Mouse (Mus musculus): ENCODE measurements at regions not wholly inside any gene's neighbourhood (a gene's known extent, or its start where the extent isn't known, plus 50 kb on each side); places are given as distances from the start of the nearest gene placed in this dataset.
A peak's percentile ranks its signal among the peaks of the same experiment; 100 is the strongest.

DNA sequence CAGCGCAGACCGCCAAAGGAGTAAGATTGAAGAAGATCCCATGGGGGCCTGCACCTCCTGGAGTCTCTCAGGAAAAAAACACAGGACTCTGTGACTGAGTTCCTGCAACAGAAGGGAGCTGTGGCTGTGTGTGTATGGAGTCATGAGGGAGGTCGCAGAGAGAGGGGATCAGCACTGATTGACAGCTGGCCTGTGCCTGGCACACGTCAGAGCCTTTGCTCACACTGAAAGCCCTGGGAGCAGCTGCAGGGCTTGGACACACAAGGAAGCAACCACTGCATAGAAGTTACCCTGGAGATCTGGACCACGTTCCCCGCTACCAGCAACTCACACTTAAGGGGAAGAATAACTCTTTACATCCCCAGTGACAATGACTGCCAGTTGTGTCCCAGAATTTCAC, 92.3 kb upstream of the Lgalsl start:
- no peak for DNase-seq (ENCODE audit: low spot score)

DNA sequence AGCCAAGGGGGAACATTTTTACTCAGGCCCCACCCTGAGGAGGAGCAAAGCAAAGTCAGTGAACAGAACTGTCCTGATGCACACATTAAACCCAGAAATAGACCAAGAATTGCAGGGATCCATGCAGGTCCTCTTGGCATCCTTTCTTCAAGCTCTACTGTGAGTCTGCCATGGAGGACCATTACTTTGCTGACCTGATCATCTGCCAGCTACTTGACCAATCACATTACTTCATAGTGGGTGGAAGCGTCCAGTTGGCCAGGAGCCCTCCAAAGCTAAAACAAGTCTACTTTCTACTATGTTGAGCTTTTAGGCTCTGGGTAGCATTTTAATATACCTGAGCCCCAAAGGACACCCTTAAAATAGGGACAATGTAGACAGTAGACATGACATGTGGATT, 98.6 kb upstream of the Lgalsl start:
- DNase-seq (ENCODE audit: low spot score): no peak

DNA sequence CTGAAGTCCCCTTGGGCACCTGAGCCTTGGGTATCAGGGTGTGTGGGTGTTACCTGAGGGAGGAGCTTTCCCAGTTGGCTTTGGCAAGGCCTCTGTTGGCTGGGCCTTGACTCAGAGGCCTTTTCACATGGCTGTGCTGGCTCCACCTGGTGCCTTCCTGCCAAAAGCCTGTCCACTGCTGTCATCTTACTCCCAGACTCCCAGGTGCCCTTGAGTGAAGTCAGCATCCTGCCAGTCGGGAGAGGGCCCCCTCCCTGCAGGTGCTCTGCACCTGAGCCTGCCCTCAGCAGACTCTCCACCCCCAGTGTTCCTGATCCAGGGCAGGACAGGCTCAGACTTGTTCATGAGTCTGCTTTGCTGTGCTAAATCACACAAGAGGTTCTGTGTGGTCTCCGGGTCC, 99.2 kb upstream of the Lgalsl start:
- no peak for DNase-seq (ENCODE audit: low spot score)

GRCm38 (mm10) chr11:20930573-20930972, 99.7 kb upstream of the Lgalsl start:
- DNase-seq (ENCODE audit: low spot score): no peak

GRCm38 (mm10) chr11:20934191-20935062, 103.6 kb upstream of the Lgalsl start:
- DNase-seq (ENCODE audit: low spot score): no peak

DNA sequence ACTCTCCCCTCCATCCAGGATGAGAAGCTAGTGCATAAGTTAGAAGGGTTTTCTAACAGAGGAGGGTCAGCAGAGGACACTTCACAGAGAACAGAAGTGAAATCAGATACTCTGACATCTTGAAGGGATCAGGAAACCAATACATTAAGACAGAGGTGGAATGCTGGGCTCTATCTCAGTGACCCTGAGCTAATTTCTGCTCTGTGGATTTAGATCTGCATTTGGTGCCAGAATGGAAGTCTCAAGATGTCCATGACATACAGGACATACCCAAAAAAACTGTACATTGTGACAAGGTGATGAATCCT, 104.2 kb upstream of the Lgalsl start:
- no peak for DNase-seq (ENCODE audit: low spot score)

DNA sequence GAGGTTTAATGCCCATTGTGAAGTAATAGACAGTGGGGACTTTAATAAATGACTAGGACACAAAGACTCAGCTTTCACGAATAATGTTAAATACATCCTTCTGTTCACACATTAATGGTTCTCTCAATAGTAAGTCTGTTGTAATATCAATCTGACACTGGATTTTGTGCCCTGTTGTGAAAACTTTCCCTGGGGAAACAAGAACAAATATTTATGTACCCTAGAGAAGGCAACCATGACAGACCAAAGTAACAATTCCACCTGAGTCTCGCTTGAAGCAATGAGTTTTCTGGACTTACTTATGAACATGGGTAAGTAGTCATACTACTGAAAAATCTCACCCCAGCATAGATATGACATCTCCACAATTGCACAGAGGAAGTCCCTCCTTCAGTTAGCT, 105.1 kb upstream of the Lgalsl start:
- no peak for DNase-seq (ENCODE audit: low spot score)

- DNase-seq (ENCODE audit: low spot score): no peak
Observed at GRCm38 (mm10) chr11:20936996-20937395, 106.1 kb upstream of the Lgalsl start.

DNA sequence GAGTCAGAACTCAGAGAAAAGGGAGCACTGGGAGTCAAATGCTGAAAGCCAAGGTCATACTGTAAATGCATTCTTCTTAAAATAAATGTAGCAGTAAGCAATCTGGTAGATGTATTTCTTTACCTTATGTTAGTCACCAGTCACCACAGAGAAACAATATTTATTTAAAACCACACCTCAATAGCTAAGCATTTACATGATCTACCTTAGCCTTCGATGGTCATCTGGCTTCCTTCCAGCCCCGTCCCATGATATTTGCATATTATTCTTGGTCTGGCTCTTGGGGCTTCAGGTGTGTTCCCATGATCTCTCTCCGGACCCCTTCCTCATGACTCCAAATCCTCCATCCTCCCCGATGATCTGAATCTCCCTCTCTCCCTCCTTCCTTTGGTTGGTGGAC, 107.1 kb upstream of the Lgalsl start:
- DNase-seq (ENCODE audit: low spot score): no peak

- no peak for DNase-seq (ENCODE audit: low spot score)
Observed at GRCm38 (mm10) chr11:20939644-20940043, 108.8 kb upstream of the Lgalsl start.

DNA sequence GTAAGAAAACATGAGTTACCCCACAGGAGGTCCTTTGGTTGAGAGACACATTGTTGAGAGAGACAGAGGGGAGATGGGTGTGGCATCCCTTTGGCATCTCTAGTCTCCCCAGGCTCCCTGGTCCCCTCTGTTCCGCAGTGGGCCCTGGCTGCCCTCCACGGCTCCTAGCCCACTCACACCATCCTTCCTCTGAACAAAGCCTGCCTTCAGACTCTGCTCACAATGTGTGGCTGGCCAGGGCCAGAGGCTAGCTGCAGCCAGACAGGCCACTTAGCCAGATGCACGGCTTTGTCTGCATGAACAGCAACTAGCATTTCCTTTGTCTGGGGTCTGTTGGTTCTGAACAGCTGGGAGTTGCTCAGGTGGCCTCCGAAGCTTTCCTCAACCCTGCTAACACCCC, 110.7 kb upstream of the Lgalsl start:
- no peak for DNase-seq (ENCODE audit: low spot score)

DNA sequence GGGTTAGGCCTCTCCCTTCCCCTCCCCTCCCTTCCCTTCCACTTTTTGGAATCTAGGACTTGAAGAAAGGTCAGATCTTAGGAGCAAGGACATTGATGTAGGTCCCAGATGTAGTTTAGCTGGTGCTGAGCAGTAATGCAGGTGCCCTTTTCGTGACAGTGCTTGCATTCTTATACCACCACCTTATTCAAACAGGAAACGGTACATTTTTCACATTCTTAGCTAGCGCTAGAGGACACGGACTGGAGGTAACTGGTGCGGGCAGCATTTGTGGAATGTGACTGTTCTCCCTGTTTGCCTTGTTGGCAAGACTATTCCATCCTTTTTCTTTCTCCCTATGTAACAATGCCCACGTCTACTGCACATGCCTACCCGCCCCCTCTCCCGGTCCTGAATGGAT, 124.7 kb upstream of the Lgalsl start:
- no peak for DNase-seq (ENCODE audit: low spot score)

- no peak for DNase-seq (ENCODE audit: low spot score)
Observed at GRCm38 (mm10) chr11:20957766-20958165, 126.9 kb upstream of the Lgalsl start.

DNA sequence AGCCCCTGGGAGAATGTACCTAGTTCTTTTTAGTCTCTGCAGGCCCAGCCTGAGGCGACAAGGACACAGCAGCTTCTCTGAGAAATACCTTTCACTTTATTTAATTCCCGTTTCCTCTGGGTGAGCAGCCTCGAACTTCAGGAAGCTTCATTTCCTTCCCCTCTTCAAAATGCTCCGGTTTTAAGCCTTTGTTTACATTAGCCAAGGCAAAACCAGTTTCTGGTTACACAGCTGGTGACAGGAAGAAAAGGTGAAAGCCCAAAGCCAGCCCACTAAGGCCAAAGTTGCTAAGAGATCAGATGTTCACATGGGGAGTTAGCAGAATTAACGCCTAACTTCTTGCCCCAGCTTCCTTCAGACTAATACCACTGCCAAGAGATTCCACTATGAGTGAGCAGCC, 127.4 kb upstream of the Lgalsl start:
- DNase-seq (ENCODE audit: low spot score): peak; percentile 49

GRCm38 (mm10) chr11:20960066-20960465, 129.2 kb upstream of the Lgalsl start:
- no peak for DNase-seq (ENCODE audit: low spot score)

GRCm38 (mm10) chr11:20960750-20961149, 129.9 kb upstream of the Lgalsl start:
- DNase-seq (ENCODE audit: low spot score): no peak

DNA sequence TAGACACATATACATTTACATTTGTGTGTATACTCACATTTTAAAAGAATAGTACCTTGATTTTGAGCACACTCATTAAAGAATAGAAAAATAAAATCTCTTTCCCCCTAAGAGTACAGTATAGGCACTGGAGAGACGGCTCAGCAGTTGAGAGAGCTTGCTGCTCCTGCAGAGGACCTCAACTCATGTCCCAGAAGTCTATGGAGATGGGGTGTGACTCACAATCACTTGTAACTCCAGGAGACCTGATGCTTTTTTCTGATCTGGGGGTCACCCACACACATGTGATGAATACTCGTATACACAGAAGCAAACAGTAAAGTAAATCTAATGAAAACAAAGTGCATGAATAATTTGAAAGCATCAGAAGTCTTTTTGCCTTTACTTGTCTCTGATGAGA, 129.5 kb upstream of the Peli1 start:
- DNase-seq (ENCODE audit: low spot score): no peak

GRCm38 (mm10) chr11:20965575-20966239, 125.4 kb upstream of the Peli1 start:
- DNase-seq (ENCODE audit: low spot score): no peak

DNA sequence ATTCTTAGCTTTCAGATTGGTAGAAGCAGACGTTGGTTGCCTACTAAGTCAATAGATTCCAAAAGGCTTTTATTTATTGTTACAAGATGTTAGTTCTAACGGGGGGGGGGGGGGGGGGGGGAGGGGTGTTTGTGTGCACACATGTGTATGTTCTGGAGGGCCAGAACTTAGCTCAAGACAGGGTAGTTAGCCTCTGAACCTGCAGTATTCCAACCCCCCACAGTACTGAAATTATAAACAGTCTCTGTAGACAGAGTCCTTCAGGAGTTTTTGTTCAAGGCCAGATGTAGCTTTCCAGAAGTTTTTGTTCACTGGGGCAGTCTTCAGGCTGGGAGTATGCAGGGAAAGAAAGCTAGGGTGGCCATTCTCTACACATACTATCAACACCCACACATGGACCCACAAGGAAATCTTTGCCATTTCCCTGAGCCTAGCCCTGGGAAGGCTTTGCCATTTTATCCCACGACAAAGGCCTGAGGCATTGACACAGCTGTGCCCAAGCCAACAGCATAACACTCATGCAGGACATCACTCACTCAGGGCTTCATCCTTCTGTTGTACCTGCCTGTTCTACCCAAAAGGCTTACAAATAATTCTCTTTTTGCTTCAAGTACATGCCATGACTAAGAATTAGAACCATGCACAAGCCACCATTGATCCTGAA, 123.6 kb upstream of the Peli1 start:
- DNase-seq (ENCODE audit: low spot score): no peak

DNA sequence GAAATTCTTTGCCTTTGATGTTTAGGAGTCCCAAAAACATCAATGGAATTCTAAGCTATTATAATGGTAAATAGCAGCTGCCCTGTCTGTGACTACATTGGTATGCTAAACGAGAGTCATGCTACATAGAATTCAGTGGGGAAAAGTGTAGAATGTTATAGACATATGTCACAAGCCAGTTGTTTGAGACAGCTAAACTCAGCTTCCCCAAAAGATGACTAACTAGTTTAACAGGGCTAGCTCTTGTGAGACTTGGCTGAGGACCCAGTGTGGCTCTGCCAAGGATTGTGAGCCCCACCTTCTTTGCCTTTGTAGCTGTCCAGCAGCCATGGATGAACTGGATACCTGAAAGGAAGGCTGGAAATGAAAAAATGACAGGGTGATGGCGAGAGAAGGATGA, 122.8 kb upstream of the Peli1 start:
- no peak for DNase-seq (ENCODE audit: low spot score)

- no peak for DNase-seq (ENCODE audit: low spot score)
Observed at GRCm38 (mm10) chr11:20973141-20973540, 118.0 kb upstream of the Peli1 start.

DNA sequence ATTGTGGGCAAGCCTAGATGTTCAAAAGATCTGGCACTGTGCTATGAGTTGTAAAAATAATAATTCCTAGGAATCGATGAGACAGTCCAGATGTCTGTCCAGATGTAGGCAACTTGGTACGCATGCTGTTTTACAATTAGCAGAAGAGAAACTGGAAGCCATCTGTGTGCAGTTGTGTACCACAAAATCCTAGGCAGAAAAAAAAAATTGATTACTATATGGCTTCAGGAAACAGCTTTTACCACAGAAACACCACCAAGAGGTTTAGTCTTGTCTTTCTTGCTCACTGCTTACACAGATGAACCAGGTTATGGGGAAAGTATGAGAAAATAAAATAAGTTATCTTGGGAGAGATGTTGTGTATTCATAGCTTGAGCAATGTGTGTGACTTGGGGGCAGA, 109.5 kb upstream of the Peli1 start:
- DNase-seq (ENCODE audit: low spot score): no peak

GRCm38 (mm10) chr11:20982010-20982409, 109.1 kb upstream of the Peli1 start:
- DNase-seq (ENCODE audit: low spot score): no peak

All from heart, adult 8-10 months (tissue).